Mouse (Mus musculus) erythroblast, adult 5-6 weeks (primary cell): ENCODE results near the gene Btbd7. TPM values are rescaled to one million over a fixed set of nuclear protein-coding genes. Genes with fewer than 3 reads are reported as not detected.

Source experiments
- ATAC-seq: replicated peaks from 2 replicates; pipeline ENCODE4 v1.8.0; 2016; ENCODE audit warnings: moderate number of reproducible peaks, mild to moderate bottlenecking, moderate TSS enrichment, inconsistent platforms; ENCODE audit not compliant: poor library complexity, low FRiP score, severe bottlenecking
- total RNA-seq, 2 experiments: library from RNA; stranded (forward) in 1 of 2; stranded (reverse) in 1 of 2; fragments of 150-400 nt in 1 of 2; fragments of 200-764, 138-1000 nt in 1 of 2; gene quantifications; 2 replicates each; pipeline versions ENCODE4 v1.2.3 to v1.2.4; 2015 to 2017; ENCODE audit warnings: low replicate concordance in 2 of 2

Gene Btbd7
- total RNA-seq, 2 experiments from 2014 or later, result 11.5 to 28.7 TPM

DNA sequence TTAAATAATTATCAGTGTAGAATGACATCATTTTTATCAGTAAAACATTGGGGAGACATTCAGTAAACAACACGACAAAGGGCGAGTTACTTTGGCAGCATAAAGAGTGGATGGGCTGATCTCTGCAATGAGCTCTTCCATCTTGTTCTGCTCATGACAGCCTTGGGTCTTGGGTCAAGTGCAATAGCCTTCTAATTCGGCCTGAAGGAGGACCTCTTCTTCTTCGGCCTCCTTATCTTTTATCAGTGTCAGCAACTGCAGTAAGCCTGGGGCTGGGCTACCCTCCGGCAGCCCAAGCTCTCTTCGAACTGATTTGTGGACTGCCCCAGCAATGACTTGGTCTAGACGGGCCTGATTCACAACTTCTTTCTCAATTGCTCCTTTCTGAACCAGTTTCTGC lies 136.2 kb downstream of the Btbd7 start:
- ATAC-seq, result no peak

DNA sequence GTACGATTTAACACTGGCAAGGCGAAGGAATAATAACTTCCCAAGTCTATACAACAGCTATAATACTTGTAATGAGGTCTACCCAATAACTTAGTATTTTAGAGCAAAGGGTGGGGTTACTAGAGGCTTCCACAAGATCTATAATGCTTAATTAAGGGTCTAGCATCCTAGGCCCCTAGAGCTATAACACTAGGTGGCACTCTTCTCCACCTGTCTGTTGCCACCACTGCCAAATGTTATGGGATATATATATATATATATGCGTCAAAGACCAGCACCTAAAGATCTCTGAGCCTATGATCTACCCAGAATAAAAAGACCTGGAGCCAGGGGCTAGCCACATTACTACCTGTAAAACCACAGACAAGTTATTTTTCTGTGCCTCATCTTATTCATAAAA lies 138.0 kb downstream of the Btbd7 start:
- no peak for ATAC-seq

DNA sequence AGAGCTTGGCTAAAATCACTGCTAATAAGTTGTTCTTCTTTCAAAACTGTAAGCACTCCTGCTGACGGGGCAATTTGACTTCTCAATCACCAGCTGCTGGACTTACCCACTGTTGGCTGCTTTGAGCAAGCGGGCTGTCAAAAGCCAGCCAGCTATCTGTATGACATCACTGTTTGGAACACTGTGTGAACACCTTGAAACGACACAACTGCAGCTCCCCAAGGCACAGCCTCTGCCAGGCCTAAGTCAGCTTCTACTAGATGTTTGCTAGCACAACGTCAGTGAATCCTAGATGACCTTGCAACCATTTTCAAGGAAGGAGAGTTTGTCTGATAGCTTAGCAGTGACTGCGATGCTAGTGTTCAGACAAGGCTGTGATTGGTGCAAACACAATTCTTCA lies 139.2 kb downstream of the Btbd7 start:
- ATAC-seq, result no peak

DNA sequence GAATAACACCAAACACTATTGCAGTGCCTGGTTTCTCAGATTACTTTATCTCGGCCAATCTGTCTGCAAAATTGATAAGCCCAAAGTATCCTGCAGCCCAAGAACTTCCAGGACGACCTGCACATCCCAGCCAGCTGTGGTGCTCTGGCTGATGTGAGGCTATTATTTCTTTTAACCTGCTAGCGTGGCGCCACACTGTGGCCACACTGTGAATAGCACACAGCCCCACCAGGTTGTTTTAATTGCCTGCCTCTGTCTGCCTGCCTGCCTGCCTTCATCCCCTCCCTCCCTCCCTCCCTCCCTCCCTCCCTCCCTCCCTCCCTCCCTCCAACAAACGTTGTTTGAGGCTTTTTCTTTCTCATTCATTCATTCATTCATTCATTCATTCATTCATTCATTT lies 144.9 kb downstream of the Btbd7 start:
- peak; percentile 77 for ATAC-seq

DNA sequence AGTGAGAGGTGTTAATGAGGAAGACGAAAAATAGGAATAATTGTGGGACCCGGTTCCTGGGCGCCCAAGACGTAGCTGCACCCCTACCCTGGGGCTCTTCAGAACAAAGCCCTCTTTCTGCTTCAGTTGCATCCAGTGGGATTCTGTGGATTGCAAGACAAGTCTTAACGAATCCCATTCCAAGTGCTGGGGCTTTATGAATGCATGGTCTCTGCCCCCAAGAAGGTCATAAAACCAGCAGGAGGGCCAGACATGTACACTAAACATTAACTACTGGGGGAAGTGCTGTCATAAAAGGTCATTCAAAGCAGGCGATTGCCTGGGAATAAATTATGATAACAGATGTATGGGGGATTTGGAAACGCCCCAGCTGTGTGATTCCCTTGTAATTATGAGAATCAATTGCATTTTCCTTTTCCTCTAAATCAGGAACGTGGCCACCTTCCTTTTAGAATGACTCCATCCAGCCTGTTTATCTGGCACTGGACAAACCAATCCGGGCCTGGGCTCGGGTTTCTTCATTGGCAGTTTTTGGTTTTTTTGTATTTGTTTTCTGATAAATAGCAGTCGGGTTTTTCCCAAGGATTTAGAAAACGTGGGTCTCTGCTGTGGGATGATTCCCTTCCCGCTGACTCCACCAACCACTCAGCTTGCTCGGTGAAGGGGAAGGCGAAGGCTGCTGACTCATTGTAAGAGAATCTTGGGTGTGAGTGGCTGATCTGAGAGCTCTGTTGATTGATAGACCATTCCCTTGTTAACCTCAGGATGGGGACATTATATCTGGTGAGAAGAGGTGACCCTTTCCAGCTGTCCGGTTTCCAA lies 147.3 kb downstream of the Btbd7 start:
- ATAC-seq, result no peak

Other genes with a start within 250 kb of the Btbd7 start
- gene Itpk1, start 173.5 kb downstream of the Btbd7 start, total RNA-seq (2015; ENCODE audit: low replicate concordance), result 1.2 and 3.3 TPM in 2 replicates
- 5.3 TPM in 2 replicates for gene Itpk1, start 173.5 kb downstream of the Btbd7 start, total RNA-seq (2017; ENCODE audit: low replicate concordance)
- 0.84 and 2.1 TPM in 2 replicates for gene Moap1, start 134.8 kb downstream of the Btbd7 start, total RNA-seq (2015; ENCODE audit: low replicate concordance)
- 2.0 and 2.2 TPM in 2 replicates for gene Moap1, start 134.8 kb downstream of the Btbd7 start, total RNA-seq (2017; ENCODE audit: low replicate concordance)
- 4.4 and 4.6 TPM in 2 replicates for gene Tmem251, start 134.7 kb downstream of the Btbd7 start, total RNA-seq (2015; ENCODE audit: low replicate concordance)
- 5.5 and 10.3 TPM in 2 replicates for gene Tmem251, start 134.7 kb downstream of the Btbd7 start, total RNA-seq (2017; ENCODE audit: low replicate concordance)
- not detected in 2 replicates for gene Gm28051, start 120.7 kb downstream of the Btbd7 start, total RNA-seq (2015; ENCODE audit: low replicate concordance)
- gene Gm28051, start 120.7 kb downstream of the Btbd7 start, total RNA-seq (2017; ENCODE audit: low replicate concordance), result not detected in 2 replicates
- gene Gon7, start 120.7 kb downstream of the Btbd7 start, total RNA-seq (2015; ENCODE audit: low replicate concordance), result 5.0 and 9.6 TPM in 2 replicates
- gene Gon7, start 120.7 kb downstream of the Btbd7 start, total RNA-seq (2017; ENCODE audit: low replicate concordance), result 2.5 and 13.1 TPM in 2 replicates
- 5.6 and 12.5 TPM in 2 replicates for gene Ubr7, start 120.5 kb downstream of the Btbd7 start, total RNA-seq (2015; ENCODE audit: low replicate concordance)
- gene Ubr7, start 120.5 kb downstream of the Btbd7 start, total RNA-seq (2017; ENCODE audit: low replicate concordance), result 15.2 and 18.3 TPM in 2 replicates
- gene Gm20604, start 119.8 kb downstream of the Btbd7 start, total RNA-seq (2015; ENCODE audit: low replicate concordance), result 5.2 and 6.1 TPM in 2 replicates
- gene Gm20604, start 119.8 kb downstream of the Btbd7 start, total RNA-seq (2017; ENCODE audit: low replicate concordance), result 1.2 and 3.2 TPM in 2 replicates
- not detected in 2 replicates for gene Cox8c, start 20.8 kb upstream of the Btbd7 start, total RNA-seq (2015; ENCODE audit: low replicate concordance)
- gene Cox8c, start 20.8 kb upstream of the Btbd7 start, total RNA-seq (2017; ENCODE audit: low replicate concordance), result not detected in 2 replicates
- gene Unc79, start 70.4 kb upstream of the Btbd7 start, total RNA-seq (2015; ENCODE audit: low replicate concordance), result not detected in 2 replicates
- 0.09 TPM in 1 of 2 replicates, not detected in the other for gene Unc79, start 70.4 kb upstream of the Btbd7 start, total RNA-seq (2017; ENCODE audit: low replicate concordance)